Mouse (Mus musculus): ENCODE measurements around the gene Zfpl1. TPM values are rescaled to one million over a fixed set of nuclear protein-coding genes. Genes with fewer than 3 reads are reported as not detected.

The Zfpl1 gene
- polyA plus RNA-seq, 1 experiment from 2014 or later = 28.5 TPM

DNA sequence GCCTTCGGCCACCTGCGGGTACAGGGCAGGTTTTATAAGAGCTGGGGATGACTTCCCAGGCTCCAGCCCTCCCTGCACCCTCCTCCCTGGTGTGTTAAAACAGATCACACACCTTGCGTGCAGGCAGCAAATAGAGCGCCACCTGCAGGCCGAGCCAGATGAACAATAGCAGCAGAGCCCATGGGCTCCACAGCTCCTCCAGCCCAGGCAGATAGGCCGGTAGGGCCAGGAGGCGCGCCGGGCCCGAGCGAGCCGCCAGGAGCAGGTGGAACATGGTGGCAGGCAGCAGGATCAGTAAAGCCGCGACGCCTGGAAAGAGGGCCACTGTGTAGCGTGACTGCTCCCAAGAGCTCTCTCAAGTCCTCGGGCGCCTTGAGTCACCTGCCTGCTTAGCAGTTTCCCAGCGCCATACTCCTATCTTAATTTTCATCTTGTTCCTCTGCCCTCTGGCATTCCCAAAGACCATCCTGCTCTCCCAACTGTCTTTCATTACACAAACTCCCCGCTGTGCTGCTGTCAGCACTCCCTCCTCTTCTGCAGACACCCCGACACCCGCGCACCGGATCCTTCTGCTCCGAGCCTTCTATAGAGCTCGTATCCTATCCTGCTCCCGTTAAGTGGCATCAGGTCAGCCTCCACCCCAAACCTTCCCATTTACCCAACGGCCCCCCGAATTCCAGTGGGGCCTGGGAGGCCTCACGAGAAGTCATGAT lies 17.6 kb downstream of the Zfpl1 start:
- under 1% methylated on average over 30 of the region's 30 CpGs for WGBS (ENCODE audit: insufficient replicate concordance)
- H3K9me3 ChIP-seq (replicated peaks) = no peaks in the 10 kb centered on the region
- H3K4me3 ChIP-seq = peak overlapping the region; percentile 60
- H3K4me1 ChIP-seq = peaks cover 49% of the 10 kb centered on the region
- H3K27ac ChIP-seq = peak overlapping the region; percentile 77
- ATAC-seq = peak; percentile 72
- H3K36me3 ChIP-seq = peaks cover 41% of the 10 kb centered on the region
- H3K27me3 ChIP-seq (replicated peaks) = no peaks in the 10 kb centered on the region
- peak overlapping the region; percentile 70 for H3K9ac ChIP-seq
- peak overlapping the region; percentile 95 for H3K4me2 ChIP-seq

DNA sequence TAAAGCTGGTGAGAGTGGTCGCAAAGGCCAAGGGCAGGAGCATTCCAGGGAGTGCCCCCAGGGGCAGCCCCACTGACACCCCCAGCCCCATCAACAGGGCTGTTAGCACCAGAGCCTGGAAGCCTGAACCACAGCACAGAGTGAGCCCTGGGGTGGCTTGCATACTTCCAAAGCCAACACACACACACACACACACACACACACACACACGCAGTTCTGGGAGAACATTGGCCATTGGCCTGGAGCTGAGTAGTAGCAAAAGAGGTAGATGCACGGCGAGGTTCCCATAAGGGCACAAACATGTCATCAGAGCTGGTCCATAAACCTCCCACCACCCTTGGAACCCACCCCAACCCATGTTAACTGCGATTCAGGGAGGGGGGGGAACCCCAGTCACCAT lies 18.2 kb downstream of the Zfpl1 start:
- H3K27ac ChIP-seq = peak overlapping the region; percentile 77
- H3K9me3 ChIP-seq (replicated peaks) = no peaks in the 10 kb centered on the region
- 43% methylated on average over 5 of the region's 5 CpGs for WGBS (ENCODE audit: insufficient replicate concordance)
- H3K9ac ChIP-seq = peak overlapping the region; percentile 70
- H3K36me3 ChIP-seq = peaks cover 40% of the 10 kb centered on the region
- no peaks in the 10 kb centered on the region for H3K27me3 ChIP-seq (replicated peaks)
- ATAC-seq = no peak
- H3K4me1 ChIP-seq = peaks cover 54% of the 10 kb centered on the region
- peak overlapping the region; percentile 60 for H3K4me3 ChIP-seq
- H3K4me2 ChIP-seq = peak overlapping the region; percentile 95

DNA sequence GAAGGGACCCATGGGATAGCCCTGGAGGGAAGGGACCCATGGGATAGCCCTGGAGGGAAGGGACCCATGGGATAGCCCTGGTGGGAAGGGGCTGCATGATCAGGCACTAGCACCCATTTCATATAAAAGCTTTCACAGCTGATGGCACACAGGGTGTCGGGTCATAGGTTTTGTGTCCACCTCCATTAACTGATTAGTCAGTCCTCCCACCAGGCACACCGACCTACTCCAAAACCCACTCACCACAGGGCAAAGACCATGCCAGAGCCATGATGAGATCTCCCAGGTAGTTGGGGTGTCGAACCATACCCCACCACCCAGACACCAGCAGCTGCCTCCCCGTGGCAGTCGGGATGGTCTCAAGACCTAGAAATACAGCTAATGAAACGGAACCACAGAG lies 21.7 kb downstream of the Zfpl1 start:
- Histone ChIP-seq H3K4me3 (peak overlapping the region; percentile 92; the same call in 1 of the 2 replicates), H3K4me2 (peak overlapping the region; percentile 100), H3K27me3 (replicated peaks) (no peaks in the 10 kb centered on the region), H3K9ac (peak overlapping the region; percentile 96; the same call in 1 of the 2 replicates), H3K27ac (no peak overlapping the region), H3K4me1 (peaks cover 67% of the 10 kb centered on the region), H3K36me3 (peaks cover 28% of the 10 kb centered on the region), H3K9me3 (replicated peaks) (no peaks in the 10 kb centered on the region)
- 84% methylated on average over 6 of the region's 6 CpGs for WGBS (ENCODE audit: insufficient replicate concordance)
- ATAC-seq = no peak

DNA sequence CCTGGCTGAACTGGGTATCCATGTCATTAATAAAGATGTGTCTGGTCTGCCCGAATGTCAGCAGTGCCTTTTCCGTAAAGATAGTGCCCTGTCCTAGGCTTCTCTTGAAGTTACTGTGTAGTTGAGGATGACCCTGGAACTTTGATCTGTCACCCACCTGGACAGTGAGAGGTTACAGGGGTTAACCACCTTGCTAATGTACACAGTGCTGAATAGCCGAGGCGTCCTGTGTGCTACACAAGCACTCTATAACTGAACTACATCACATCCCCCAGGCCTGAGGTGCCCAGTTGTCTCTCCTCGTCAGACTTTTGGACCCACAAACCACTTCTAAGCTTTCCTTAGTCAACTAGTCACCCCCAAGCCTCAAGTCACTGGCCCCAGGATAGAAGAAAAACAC lies 22.3 kb downstream of the Zfpl1 start:
- H3K27me3 ChIP-seq (replicated peaks) = no peaks in the 10 kb centered on the region
- H3K36me3 ChIP-seq = peaks cover 28% of the 10 kb centered on the region
- peak overlapping the region; percentile 99 for H3K27ac ChIP-seq
- H3K4me2 ChIP-seq = peak overlapping the region; percentile 100
- 50% methylated on average over 5 of the region's 5 CpGs for WGBS (ENCODE audit: insufficient replicate concordance)
- no peaks in the 10 kb centered on the region for H3K9me3 ChIP-seq (replicated peaks)
- H3K9ac ChIP-seq = peak overlapping the region; percentile 96
- no peak for ATAC-seq
- peaks cover 62% of the 10 kb centered on the region for H3K4me1 ChIP-seq
- H3K4me3 ChIP-seq = peak overlapping the region; percentile 92

DNA sequence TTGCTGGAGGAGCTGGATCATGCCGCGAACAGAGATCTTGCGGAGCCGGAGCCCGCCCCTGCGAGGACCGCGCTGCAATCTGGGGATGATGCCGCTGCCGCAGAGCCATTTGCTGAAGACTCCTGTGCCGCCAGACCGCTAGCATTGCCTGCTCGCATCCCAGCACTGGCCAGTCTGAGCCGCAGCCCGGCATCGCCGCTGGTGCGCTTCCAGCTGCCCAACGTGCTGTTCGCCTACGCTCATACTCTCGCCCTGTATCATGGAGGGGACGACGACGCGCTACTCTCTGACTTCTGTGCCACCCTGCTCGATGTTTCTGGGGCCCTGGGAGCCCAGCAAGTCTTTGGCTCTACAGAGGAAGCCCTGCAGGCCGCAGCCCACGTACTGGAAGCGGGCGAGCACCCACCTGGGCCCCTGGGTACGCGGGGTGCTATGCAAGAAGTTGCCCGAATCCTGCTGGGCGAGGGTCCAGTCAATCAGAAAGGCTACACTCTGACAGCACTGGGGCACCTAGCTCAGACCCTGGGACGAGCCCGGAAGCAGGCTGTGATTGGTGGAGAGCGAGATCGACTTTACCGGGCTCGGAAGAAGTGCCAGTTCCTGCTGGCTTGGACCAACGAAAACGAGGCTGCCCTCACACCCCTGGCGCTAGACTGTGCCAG lies 23.0 kb downstream of the Zfpl1 start:
- peak overlapping the region; percentile 92 for H3K4me3 ChIP-seq
- no peaks in the 10 kb centered on the region for H3K9me3 ChIP-seq (replicated peaks)
- 1% methylated on average over 44 of the region's 44 CpGs for WGBS (ENCODE audit: insufficient replicate concordance)
- H3K27me3 ChIP-seq (replicated peaks) = no peaks in the 10 kb centered on the region
- H3K4me2 ChIP-seq = peak overlapping the region; percentile 100
- peaks cover 58% of the 10 kb centered on the region for H3K4me1 ChIP-seq
- H3K9ac ChIP-seq = peak overlapping the region; percentile 96
- H3K27ac ChIP-seq = peak overlapping the region; percentile 99
- H3K36me3 ChIP-seq = peaks cover 28% of the 10 kb centered on the region
- peak; percentile 17 for ATAC-seq

DNA sequence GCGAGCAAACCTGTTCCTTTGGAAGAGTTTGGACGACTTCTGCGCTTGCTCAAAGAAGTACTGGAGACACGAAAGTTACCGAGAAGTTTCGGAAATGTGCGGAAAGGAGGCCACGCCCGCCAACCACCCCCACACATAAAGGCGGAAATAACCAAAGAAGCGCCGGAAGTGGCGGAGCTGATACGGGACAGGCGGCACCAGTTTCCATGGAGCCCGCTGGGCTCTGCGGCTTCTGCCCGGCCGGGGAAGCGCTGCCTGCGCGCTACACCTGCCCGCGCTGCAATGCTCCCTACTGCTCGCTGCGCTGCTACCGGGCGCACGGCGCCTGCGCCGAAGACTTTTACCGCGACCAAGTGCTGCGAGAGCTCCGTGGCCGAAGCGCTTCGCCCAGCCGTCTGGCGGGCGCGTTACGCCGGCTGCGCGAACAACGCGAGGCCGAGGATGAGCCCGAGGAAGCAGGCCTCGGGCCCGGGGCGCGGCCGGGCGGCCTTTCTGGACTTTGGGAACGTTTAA lies 23.7 kb downstream of the Zfpl1 start, which contains the start of gene Znhit2:
TSS of gene Znhit2 (plus strand) at position 172 of the 513 bp plus-strand sequence.
- Histone ChIP-seq H3K9me3 (replicated peaks) (no peaks in the 10 kb centered on the region), H3K4me2 (peak within 1 kb of the TSS; percentile 100), H3K4me1 (peaks cover 58% of the 10 kb centered on the region), H3K9ac (peak within 1 kb of the TSS; percentile 96), H3K27me3 (replicated peaks) (no peaks in the 10 kb centered on the region), H3K4me3 (peak within 1 kb of the TSS; percentile 92), H3K36me3 (peaks cover 34% of the 10 kb centered on the region), H3K27ac (peak within 1 kb of the TSS; percentile 99)
- under 1% methylated on average over 58 of the region's 58 CpGs for WGBS (ENCODE audit: insufficient replicate concordance)
- ATAC-seq = peak; percentile 74

DNA sequence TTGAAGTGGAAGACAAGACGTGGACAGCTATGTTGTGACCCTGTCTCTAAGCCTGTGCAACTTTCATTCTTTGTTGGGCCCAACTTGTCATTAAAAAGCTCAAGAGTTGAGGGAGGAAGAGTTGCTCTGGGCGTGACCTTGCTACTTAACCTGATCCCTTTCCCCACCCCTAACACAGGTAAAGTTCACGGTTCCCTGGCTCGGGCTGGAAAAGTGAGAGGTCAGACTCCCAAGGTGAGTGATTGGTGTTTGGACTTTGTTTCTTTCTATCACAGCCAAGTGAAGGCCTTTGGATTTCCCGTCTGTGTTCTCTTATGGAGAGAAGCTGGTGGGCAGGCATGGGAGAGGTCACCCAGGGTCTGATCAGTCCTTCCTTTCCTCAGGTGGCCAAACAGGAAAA lies 25.8 kb downstream of the Zfpl1 start:
- Histone ChIP-seq H3K4me3 (peak overlapping the region; percentile 95), H3K4me2 (peak overlapping the region; percentile 86), H3K27me3 (replicated peaks) (no peaks in the 10 kb centered on the region), H3K9ac (peak overlapping the region; percentile 94), H3K27ac (peak overlapping the region; percentile 86), H3K4me1 (peaks cover 61% of the 10 kb centered on the region), H3K36me3 (peaks cover 55% of the 10 kb centered on the region), H3K9me3 (replicated peaks) (no peaks in the 10 kb centered on the region)
- WGBS (ENCODE audit: insufficient replicate concordance) = 59% methylated on average over 5 of the region's 5 CpGs
- no peak for ATAC-seq

DNA sequence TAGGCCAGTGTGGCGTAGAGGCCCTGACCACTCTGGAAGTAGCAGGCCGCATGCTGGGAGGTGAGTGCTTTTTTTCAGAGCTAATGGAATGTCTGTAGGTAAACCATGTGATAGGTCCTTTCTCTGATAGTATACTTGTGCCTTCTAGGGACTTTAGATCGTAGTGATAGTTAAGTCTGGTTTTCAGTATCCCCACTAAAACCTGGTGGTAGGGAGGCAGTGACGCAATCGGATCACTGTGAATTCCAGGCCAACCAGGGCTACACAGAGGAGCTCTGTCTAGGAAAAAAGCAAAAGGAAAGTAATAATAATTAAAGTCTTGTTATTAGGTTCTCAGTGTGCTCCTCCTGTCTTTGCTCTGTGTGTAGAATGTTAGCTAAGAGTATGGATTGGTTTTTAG lies 26.2 kb downstream of the Zfpl1 start:
- Histone ChIP-seq H3K4me1 (peaks cover 61% of the 10 kb centered on the region), H3K4me3 (peak overlapping the region; percentile 95), H3K27me3 (replicated peaks) (no peaks in the 10 kb centered on the region), H3K27ac (peak overlapping the region; percentile 86), H3K36me3 (peaks cover 57% of the 10 kb centered on the region), H3K4me2 (peak overlapping the region; percentile 86), H3K9me3 (replicated peaks) (no peaks in the 10 kb centered on the region), H3K9ac (peak overlapping the region; percentile 94)
- WGBS (ENCODE audit: insufficient replicate concordance) = 13% methylated on average over 5 of the region's 5 CpGs
- ATAC-seq = no peak

DNA sequence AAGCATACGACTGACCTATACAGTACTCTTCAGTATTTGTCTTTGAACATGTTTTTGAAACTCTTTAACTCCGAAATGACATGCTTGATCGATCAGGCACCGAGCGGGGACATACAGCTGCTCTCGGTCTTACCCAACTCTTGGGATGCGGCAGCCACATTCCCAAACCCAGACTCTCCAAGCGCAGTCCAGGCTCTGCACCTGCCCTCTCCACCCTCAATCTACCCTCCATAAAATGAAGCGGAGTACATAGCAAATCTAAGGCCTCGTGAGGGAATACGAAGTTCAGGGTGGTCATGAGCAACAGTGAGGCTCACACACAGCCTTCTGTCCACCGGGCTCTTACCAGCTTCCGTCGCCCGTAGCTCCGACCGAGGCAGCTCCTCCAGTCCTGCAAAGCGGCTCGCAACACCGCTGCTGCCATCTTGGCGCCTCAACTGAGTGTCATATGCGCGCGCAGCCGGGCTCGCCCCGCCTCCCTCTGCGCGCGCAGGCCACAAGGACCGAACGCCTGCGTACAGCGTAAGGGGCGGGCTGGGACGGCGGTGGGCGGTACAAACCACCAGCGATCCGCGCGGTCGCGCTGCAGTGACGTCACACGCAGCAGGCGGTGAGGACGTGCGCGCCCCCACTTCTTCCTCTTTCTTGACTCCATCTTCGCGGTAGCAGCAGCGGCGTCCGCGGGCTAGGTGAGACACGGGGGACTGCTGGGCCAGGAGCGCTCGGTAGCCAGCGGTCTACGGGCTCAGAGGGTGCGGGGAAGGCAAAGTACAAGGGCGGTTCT lies 27.3 kb downstream of the Zfpl1 start, which contains the start of the genes Mrpl49 and Fau:
TSS of gene Mrpl49 (minus strand) at position 473 of the 784 bp plus-strand sequence.
TSS of gene Fau (plus strand) at position 532 of the 784 bp plus-strand sequence.
- Histone ChIP-seq H3K9me3 (replicated peaks) (no peaks in the 10 kb centered on the region), H3K36me3 (peaks cover 64% of the 10 kb centered on the region), H3K27me3 (replicated peaks) (no peaks in the 10 kb centered on the region), H3K9ac (peak within 1 kb of the TSS; percentile 94), H3K27ac (peak within 1 kb of the TSS; percentile 86), H3K4me1 (peaks cover 61% of the 10 kb centered on the region), H3K4me2 (peak within 1 kb of the TSS; percentile 86), H3K4me3 (peak within 1 kb of the TSS; percentile 95)
- WGBS (ENCODE audit: insufficient replicate concordance) = under 1% methylated on average over 63 of the region's 63 CpGs
- ATAC-seq = peak; percentile 82

DNA sequence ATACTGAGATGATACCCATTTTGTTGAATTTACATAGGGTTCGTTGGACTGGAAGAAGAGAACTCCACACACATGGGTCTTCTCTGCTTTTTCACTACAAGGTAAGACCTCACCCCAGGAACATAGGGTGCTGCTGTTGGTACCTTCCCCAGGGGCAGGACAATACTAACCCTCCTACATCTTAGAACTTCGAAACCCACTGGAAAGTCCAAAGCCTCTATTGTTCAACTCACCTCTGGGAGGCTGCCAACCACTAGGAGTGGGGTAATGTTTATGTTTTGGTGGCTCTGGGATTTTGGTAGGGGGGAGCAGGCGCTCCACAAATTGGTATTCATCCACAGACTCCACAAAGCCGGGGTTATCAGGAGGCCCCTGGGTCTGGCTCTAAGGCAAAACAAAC lies 28.1 kb downstream of the Zfpl1 start:
- peaks cover 72% of the 10 kb centered on the region for H3K36me3 ChIP-seq
- no peaks in the 10 kb centered on the region for H3K27me3 ChIP-seq (replicated peaks)
- H3K4me1 ChIP-seq = peaks cover 54% of the 10 kb centered on the region
- H3K4me2 ChIP-seq = peak overlapping the region; percentile 86
- peak overlapping the region; percentile 95 for H3K4me3 ChIP-seq
- H3K9ac ChIP-seq = peak overlapping the region; percentile 94
- ATAC-seq = no peak
- no peaks in the 10 kb centered on the region for H3K9me3 ChIP-seq (replicated peaks)
- WGBS (ENCODE audit: insufficient replicate concordance) = 55% methylated on average over 4 of the region's 4 CpGs
- H3K27ac ChIP-seq = peak overlapping the region; percentile 86; the same call in 1 of the 2 replicates

DNA sequence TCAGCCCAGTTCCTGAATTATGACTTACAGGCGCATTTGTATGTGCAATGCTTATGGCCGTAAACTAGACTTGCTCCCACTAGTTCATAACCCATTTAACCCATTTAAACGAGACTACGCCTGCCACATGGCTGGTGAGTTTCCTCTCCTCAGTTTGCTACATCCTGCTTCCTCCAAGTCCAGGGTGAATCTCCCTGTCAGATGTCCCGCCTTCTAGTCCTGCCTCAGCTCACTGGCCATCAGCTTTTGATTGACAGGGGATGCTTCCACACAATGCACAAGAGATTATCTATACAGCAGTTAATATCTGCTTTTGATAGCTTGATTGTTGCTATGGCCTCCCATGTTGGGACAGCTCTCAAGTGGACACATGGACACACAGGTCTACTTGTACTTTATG lies 30.5 kb downstream of the Zfpl1 start:
- Histone ChIP-seq H3K27ac (0 out of 2 replicates have a peak overlapping the region, but pooled peaks have one; percentile 10), H3K9ac (no peak overlapping the region), H3K36me3 (peaks cover 82% of the 10 kb centered on the region), H3K4me3 (no peak overlapping the region), H3K4me2 (no peak overlapping the region), H3K4me1 (peaks cover 44% of the 10 kb centered on the region), H3K27me3 (replicated peaks) (no peaks in the 10 kb centered on the region), H3K9me3 (replicated peaks) (no peaks in the 10 kb centered on the region)
- WGBS (ENCODE audit: insufficient replicate concordance) = 74% methylated on average over 5 of the region's 5 CpGs
- no peak for ATAC-seq
